Mouse (Mus musculus): ENCODE measurements around the gene Hsf3. TPM values are rescaled to one million over a fixed set of nuclear protein-coding genes. Genes with fewer than 3 reads are reported as not detected.

Hsf3 gene
- polyA plus RNA-seq (2014; fragmentation: Illumina TruSeq; extraction: RNeasy Lipid Tissue Mini Kit (QIAGEN cat#74804); ENCODE audit: insufficient read depth, low read depth, low replicate concordance) = not detected

GRCm38 (mm10) chrX:96456201-96456963 lies at the start of gene Hsf3:
TSS of gene Hsf3 (minus strand) at chrX:96456294.

GRCm38 (mm10) chrX:96455149-96455548 lies 945 bp downstream of the Hsf3 start, which contains the start of gene Heph:
TSS of gene Heph (plus strand) at chrX:96455359.

GRCm38 (mm10) chrX:96293338-96293737 lies 162.8 kb downstream of the Hsf3 start, which contains the start of gene Vsig4:
TSS of gene Vsig4 (minus strand) at chrX:96293438.

Other genes with a start within 250 kb of the Hsf3 start
- gene Vsig4, start 162.9 kb downstream of the Hsf3 start, polyA plus RNA-seq (2014; fragmentation: Illumina TruSeq; extraction: RNeasy Lipid Tissue Mini Kit (QIAGEN cat#74804); ENCODE audit: insufficient read depth, low read depth, low replicate concordance) = 2.7 TPM
- gene Heph, start 935 bp downstream of the Hsf3 start, polyA plus RNA-seq (2014; fragmentation: Illumina TruSeq; extraction: RNeasy Lipid Tissue Mini Kit (QIAGEN cat#74804); ENCODE audit: insufficient read depth, low read depth, low replicate concordance) = 3.1 TPM

Measured in lung, adult 10 weeks (tissue).